Mouse (Mus musculus) yolk sac, embryonic 10.5 days (tissue): ENCODE measurements around the gene Ptprcap.

Source experiments
- DNase-seq: peaks from one replicate; pipeline ENCODE4 v3.0.0-alpha.2; 2017; ENCODE audit warnings: low spot score

The Ptprcap gene

GRCm38 (mm10) chr19:4194776-4195650 lies 41.6 kb downstream of the Ptprcap start:
- no peak for DNase-seq

DNA sequence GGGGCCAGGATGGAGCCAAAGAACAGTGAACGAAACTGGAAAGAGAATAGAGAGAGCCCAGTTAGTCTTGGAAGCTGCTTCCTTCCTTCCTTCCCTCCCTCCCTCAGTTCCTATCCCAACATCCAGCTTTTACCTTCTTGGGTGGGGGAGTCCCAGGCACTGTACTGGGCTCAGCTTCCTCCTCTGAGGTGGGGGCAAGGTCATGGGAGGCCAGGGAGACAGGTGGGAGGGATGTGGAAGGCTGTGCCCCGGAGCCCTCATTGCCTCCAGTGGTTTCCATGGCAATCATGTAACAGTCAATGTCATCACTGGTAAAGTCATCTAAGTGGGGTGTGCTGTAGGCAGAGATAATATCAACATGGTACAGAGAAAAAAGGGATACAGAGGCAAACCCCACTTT lies 42.6 kb downstream of the Ptprcap start:
- no peak for DNase-seq

GRCm38 (mm10) chr19:4196548-4196947 lies 43.1 kb downstream of the Ptprcap start:
- no peak for DNase-seq

- no peak for DNase-seq
These were observed 43.8 kb downstream of the Ptprcap start for GRCm38 (mm10) chr19:4197180-4197579.

DNA sequence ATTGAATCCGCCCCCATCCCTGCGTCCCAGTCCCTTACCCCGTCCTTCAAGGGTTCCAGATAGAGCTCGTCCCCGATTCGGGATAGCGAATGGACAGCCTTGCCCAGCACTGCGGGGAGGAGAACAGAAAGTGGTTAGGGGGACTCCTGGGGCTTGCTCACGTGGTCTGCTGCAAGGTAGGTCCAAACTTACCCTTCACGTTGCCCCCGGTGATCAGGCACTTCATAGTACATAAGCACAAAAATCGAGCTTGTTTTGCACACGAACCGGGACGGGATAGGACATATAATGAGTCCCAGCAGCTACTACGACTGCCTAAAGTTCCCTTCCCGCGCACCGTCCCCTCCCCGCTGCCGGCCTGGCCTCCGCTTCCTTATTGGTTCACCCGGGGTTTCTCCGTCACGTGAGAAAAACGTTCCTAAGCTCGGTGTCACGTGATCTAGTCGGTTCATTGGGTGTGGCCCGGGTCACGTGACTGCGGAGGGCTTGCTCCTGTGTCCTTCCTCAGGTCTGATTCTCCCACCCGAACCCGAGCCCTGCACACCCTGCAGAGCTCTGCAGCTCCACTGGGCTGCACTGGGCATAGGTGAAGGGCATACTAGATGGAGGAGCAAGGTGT lies 48.0 kb downstream of the Ptprcap start, which contains the start of gene Rad9a:
TSS of gene Rad9a (minus strand) at position 372 of the 619 bp plus-strand sequence.
- peak; percentile 96 for DNase-seq

DNA sequence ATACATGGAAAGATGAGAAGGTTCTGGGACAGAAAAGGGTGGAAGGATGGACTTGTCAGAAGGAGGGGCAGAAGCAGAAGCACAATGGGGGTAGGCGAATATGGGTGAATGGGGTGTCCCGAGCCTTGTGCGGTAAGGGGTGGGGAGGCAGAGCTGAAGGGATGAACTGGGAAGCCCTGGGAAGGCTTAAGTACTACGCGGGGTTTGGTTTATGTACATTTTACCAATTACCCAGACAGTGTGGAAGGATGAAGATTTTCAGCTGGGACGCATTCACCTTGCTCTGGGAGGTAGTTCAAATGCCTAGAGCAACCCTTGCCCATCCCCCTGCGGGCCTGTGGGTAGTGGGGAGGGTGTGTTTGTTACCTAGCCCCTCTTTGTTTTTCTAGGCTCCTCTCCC lies 48.7 kb downstream of the Ptprcap start:
- DNase-seq: no peak

GRCm38 (mm10) chr19:4203148-4203547 lies 49.7 kb downstream of the Ptprcap start:
- no peak for DNase-seq

DNA sequence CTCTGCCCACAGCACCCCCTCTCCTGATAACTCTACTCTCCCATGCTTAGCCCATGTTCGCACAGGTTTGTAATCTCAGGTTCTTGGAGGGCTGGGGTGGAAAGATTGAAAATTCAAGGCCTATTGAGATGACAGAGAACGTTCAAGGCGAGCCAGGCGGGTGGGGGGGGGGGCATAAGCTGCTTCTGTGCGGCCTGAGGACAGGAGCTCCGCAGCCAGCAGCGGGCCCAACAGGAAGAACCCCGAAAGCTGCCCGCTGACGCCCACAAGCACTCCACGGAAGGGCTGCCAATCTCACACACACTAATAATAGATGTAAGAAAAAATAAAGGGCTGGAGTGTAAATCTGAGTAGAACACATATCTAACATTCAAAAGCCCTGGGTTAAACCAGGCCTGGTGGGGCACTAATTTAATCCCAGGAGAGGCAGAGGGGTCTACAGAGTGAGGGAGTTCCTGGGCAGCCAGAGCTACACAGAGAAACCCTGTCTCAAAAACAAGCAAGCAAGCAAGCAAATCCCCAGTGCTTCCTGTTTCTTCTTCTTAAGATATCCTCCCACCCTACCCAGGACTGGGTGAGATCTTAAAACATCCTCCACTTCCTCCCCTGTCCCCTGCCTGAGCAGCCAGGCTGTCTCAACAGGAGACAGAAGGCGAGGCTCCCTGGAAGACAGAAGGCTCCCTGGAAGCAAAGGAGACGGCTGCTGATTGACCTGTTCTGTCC lies 50.4 kb downstream of the Ptprcap start:
- no peak for DNase-seq

GRCm38 (mm10) chr19:4204889-4205288 lies 51.5 kb downstream of the Ptprcap start:
- no peak for DNase-seq
